Mouse (Mus musculus) left cerebral cortex, adult 2 months (tissue): Measurements from ENCODE around the gene Gm45837. TPM values are rescaled to one million over a fixed set of nuclear protein-coding genes. Genes with fewer than 3 reads are reported as not detected.

ENCODE experiments used
- DNase-seq, 2 experiments: peaks; one replicate each; pipeline ENCODE4 v3.0.0; 2021 to 2022; ENCODE audit warnings: low spot score in 2 of 2, mixed read lengths in 1 of 2; ENCODE audit errors: extremely low spot score in 1 of 2
- H3K27ac ChIP-seq: fragments of 200-600 bp; 2 replicates; pipeline ENCODE4 v1.8.1; 2022
- H3K4me3 ChIP-seq: fragments of 200-600 bp; 2 replicates; pipeline ENCODE4 v1.8.1; 2022
- CTCF ChIP-seq: fragments of 200-600 bp; IDR thresholded peaks from 2 replicates; pipeline ENCODE4 v1.8.1; 2022; ENCODE audit warnings: antibody characterized with exemption, mild to moderate bottlenecking, moderate library complexity
- intact Hi-C: fragments of 180-260 bp; cut with DNase I; formaldehyde crosslinking; loops from one replicate; pipeline ENCODE4 v1.15.1; 2025
- total RNA-seq, 2 experiments: library from RNA; stranded (reverse); gene quantifications; 2 replicates each; pipeline ENCODE4 v1.2.3; 2021

The Gm45837 gene
- total RNA-seq, 2 experiments from 2014 or later = 1.6 to 3.4 TPM

DNA sequence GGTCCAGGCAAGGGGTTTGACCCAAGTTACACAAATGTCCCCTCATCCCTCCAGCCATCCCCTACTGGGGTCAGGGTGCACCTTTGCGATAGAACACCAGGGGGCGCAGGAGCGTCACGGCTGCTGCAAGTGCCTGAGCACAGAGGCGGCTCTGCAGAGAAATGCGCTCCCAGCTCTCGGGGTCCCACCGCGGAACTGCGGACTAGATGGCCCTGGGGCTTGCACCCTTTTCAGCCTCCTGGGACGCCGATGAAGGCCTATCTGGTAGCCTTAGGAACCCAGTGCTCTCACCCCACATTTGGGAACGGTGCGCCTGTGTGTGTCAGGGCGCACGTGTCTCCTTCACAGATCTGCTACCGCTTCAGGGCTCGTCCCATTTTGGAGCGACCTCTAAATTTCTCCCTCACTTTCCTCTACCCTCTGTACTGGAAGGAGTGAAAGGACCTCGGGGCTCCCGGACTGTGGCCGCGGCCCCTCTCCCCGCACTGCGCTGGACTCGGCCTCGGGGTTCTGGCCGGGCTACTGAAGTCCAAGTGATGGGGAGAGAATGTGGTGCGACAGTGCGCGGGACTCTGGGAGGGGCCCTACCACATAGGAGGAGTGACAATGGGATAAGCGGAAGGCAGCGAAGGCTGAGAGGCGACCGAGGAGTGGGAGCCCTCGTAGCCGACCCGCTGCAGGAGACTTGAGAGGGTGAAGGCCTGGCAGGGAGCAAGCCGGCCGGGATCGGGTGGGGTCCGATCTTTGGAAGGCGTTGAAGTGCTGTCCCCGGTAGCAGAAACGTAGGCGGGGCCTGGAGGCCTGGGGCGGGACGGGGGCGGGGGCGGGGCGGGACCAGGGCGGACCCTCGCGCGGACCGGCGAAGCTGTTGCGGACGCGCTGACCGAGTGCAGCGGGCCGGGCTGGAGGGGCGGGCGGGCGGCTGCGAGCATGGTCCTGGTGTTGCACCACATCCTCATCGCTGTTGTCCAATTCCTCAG lies 40.0 kb downstream of the Gm45837 start:
- Histone ChIP-seq H3K4me3 (peak overlapping the region; percentile 66), H3K27ac (peak overlapping the region; percentile 90)
- DNase-seq = peak; percentile 85 to 94
- intact Hi-C loops = loop anchor here (1.0 to 2.0 kb wide), 5 partner anchors 25 to 170 kb away; no protein-coding TSS in a partner anchor
- peak; percentile 98 for TF ChIP-seq CTCF

DNA sequence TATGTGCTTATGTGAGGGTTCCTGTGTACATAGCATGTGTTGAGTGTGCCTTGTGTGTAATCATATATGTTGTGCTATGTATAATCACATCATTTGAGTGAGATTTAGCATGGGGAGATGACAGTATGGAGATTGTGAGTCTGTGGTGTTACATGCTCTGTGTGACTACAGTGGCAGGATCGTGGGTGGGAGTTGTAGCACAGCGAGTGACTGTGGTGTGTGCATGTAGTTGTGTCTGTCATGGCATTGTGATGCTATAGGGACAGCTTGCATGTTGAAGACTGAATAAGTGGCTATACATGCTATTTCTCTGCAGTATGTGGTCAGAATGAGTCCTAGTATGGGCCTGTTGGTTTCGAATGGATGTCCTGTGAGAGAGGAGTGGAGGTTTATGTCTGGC lies 42.0 kb downstream of the Gm45837 start:
- intact Hi-C loops = no loop called here
- peak overlapping the region; percentile 66 for H3K4me3 ChIP-seq
- peak overlapping the region; percentile 90 for H3K27ac ChIP-seq

DNA sequence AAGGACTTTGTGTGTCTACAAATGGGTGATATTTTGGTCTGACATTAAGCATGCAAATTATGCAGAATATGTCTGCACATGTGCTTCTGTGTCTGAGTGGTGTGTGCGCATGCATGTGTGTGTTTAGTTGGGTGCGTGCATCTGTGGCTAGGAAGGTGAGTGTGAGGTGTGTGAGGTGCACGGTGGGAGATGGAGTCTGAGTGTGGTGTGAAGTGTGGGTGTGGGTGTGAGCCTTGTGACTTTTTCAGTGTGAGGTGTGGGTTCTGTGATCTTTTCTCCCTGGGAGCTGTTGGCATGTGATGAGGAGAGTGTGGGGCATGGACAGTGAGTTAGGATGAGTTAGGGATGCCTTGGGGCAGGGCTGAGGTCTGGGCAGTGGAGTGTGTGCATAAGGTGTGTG lies 42.6 kb downstream of the Gm45837 start:
- DNase-seq = no peak
- peak overlapping the region; percentile 66 for H3K4me3 ChIP-seq
- peak overlapping the region; percentile 90 for H3K27ac ChIP-seq
- intact Hi-C loops = no loop called here
- no peak for TF ChIP-seq CTCF

More for the DNA sequence above, 42.0 kb downstream of the Gm45837 start:
- no peak for DNase-seq
- no peak for TF ChIP-seq CTCF

DNA sequence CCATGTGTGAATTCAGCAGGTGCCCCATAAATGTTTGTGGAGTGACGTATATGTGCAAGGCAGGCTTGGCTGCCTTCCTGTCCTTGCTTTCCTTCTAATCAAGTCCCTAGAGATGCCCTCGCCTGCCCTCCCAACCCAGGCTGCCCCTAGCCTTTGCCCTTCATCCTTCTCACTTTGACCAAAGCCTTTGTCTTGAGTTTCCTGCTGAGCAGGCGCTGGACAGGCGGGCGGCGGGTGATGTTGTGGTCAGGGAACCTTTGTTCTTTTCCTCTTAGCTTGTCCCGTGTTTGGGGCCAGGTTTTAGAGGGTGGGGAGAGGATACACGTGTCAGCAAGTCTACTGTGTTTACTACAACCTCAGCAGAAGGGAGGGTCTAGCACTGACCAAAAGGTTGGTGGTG lies 43.0 kb downstream of the Gm45837 start:
- no peak for TF ChIP-seq CTCF
- Histone ChIP-seq H3K4me3 (peak overlapping the region; percentile 66), H3K27ac (peak overlapping the region; percentile 90)
- intact Hi-C loops = no loop called here
- no peak for DNase-seq

DNA sequence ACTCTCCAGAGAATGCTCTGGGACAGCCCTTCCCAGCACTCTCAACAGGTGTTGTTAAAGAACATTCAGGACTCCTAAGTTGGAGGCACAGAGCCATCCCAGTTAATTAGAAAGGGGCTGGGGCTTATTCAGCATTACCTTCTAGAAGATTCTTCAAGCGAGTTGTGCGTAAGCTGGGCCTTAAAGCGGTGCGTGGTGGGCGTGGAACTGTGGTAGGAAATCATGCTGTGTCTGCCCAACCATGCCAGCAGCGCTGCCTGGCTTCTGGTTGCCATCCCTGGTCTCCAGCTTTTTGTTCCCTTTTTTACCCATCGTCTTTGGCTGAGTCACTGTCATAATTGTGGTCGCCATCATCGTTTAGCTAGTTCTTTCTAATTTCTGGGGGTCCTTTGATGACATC lies 43.8 kb downstream of the Gm45837 start:
- DNase-seq = no peak
- no peak for TF ChIP-seq CTCF
- Histone ChIP-seq H3K27ac (peak overlapping the region; percentile 90), H3K4me3 (peak overlapping the region; percentile 66)
- intact Hi-C loops = no loop called here

DNA sequence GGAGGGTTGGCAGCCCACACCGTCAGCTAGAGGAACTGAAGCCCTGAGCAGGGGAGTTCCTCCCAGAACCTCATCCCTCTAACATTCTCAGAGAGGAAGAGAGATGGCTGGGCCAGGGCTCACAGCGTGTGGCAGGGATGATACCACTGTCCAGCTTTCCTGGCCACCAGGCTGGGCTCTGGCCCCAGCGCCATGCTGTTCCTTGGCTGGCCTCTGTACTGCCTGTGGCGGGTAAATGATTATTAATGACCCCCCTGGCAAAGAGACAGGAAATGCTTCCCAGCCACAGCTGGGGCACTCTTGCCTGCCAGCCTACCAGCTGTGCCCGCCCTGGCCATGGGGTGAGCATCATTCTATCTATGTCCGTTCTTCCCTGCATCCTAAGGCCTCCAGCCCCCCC lies 44.5 kb downstream of the Gm45837 start:
- no peak for TF ChIP-seq CTCF
- peak overlapping the region; percentile 90 for H3K27ac ChIP-seq
- intact Hi-C loops = no loop called here
- peak overlapping the region; percentile 21; the same call in 1 of the 2 replicates for H3K4me3 ChIP-seq
- DNase-seq = no peak

DNA sequence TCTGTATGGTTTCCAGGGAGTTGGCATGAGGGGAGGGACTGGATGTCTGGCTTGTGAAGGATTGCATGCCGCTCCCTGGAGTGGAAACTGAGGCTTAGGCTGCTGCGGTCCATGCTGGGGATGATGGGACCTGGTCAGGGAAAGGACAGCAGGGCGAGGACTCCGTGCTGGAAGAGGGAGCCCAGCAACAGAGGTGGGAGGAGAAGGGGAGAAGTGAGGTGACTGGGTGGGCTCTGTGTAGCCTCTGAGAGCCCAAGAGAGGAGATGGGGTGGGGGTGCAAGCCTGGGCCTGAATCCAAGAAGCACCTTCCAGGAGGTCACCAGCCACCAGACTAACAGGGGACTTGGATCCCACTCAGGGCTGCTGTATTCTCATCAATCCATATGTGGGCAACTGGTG lies 45.6 kb downstream of the Gm45837 start:
- DNase-seq = no peak
- peak overlapping the region; percentile 90 for H3K27ac ChIP-seq
- intact Hi-C loops = no loop called here
- no peak for TF ChIP-seq CTCF
- peak overlapping the region; percentile 21 for H3K4me3 ChIP-seq

DNA sequence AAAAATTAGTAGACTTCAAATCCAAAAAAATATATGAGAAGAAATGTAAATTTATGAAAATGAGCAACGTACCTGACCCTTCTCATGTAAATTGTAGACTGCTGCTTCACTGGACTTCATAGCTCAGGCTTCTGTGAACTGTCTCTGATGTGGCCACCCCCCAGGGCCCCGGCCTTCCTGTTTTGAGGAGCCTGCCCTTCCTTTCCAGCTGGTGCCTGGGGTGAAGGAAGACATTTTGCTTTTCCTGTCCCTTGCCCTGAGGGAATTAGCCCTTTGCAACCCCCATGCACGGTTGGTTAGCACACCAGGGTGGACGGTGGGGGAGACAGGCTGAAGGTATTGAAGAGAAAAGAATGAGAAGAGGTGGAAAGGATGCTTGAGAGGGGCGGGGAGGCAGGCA lies 46.1 kb downstream of the Gm45837 start:
- no peak for DNase-seq
- intact Hi-C loops = no loop called here
- Histone ChIP-seq H3K4me3 (peak overlapping the region; percentile 21; the same call in 1 of the 2 replicates), H3K27ac (peak overlapping the region; percentile 90)
- no peak for TF ChIP-seq CTCF

DNA sequence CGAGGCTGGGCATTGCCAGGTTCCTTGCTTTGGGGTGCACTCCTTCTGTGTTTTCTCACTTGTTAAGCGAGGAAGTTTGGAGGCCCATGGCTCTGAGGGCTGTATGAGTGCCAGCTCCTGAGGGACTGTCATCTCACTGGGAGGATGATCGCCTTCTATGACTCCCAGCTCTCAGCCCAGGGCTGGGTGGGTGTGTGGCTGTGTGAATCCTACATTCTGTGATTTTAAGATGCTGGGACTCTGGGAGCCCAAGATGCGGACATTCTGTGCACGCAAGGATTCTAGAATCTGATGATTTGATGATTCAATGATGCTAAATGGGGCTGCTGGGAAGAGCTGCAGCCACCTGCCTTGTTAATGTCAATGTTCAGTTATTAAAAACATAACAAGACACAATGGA lies 46.6 kb downstream of the Gm45837 start:
- DNase-seq = peak in 1 of 2 experiments; percentile 70
- no peak for TF ChIP-seq CTCF
- Histone ChIP-seq H3K4me3 (peak overlapping the region; percentile 21; the same call in 1 of the 2 replicates), H3K27ac (peak overlapping the region; percentile 90)
- intact Hi-C loops = no loop called here

DNA sequence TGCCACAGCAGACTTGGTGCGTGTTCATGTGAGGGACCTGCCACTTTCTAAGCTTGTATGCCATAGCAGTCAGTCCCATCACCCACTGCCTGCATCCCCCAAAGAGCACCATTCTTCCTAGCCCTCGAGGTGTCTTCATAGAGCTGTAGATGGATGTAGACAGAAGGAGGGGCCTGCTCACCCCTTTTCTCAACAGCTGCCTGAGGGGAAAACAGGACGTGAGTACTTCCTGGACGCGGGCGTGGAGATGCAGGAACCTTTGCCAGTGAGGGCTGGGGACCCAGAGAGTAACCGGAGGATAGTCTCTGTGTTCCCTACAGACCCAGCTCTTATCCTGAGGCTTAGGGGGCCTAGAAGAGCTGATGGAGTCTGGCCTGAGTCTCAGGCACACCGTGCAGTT lies 47.1 kb downstream of the Gm45837 start:
- Histone ChIP-seq H3K4me3 (0 out of 2 replicates have a peak overlapping the region, but pooled peaks have one; percentile 17), H3K27ac (peak overlapping the region; percentile 90)
- no peak for DNase-seq
- no peak for TF ChIP-seq CTCF
- intact Hi-C loops = no loop called here

DNA sequence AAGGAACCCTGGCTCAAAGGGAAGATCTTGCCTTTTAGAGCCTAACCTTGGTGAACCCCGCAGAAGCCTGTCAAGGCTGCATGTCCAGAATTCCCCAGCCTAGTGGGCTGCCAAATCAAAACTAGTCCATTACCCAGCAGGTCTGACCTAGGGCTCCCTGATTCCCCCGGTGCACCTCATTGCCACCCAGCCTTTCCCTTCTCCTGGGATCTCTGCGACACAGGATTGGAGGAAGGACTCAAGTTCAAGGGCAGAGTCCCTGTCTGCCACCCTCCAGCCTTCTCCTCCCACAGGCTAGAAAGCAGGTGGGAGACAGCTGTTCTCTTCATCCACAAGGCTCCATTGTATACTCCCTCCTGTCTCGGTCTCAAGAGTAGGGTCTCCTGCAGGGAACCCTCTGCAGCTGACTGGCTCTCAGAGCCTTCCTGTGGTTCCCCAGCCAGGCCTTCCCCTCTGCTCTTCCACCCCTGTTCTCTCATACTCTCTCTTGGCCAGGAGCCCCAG lies 47.6 kb downstream of the Gm45837 start:
- 0 out of 2 replicates have a peak overlapping the region, but pooled peaks have one; percentile 17 for H3K4me3 ChIP-seq
- DNase-seq = no peak
- intact Hi-C loops = no loop called here
- no peak for TF ChIP-seq CTCF
- peak overlapping the region; percentile 90 for H3K27ac ChIP-seq

DNA sequence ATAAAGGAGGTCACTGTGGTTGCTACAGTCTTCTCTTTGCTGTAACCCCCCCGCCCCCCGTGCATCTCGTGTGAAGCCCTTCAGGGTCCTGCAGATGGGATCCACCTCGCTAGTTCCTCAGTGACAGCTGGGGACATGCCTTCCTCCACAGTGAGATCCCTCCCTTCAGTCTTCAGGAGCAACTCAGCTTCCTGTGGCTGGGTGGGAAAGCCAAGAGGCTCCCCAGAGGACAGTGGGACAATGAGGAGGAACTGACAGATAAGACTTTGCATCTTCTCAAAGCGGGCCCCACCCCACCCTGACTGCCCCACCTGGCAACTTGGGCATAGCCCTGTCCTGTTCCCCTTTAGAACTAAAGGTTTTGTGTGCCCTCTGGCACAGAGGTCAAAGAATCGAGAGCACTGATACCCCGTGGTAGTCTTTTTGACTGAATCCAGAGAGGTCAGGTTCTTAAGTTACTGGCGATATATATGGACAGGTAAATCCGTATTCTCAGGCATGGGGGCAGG lies 48.7 kb downstream of the Gm45837 start:
- H3K27ac ChIP-seq = peak overlapping the region; percentile 90
- intact Hi-C loops = no loop called here
- H3K4me3 ChIP-seq = no peak overlapping the region
- TF ChIP-seq CTCF = no peak
- no peak for DNase-seq
